Mouse (Mus musculus): Measurements from ENCODE around the gene Thap8. TPM values are rescaled to one million over a fixed set of nuclear protein-coding genes. Genes with fewer than 3 reads are reported as not detected.

Gene Thap8
- polyA plus RNA-seq, 1 experiment = not detected

DNA sequence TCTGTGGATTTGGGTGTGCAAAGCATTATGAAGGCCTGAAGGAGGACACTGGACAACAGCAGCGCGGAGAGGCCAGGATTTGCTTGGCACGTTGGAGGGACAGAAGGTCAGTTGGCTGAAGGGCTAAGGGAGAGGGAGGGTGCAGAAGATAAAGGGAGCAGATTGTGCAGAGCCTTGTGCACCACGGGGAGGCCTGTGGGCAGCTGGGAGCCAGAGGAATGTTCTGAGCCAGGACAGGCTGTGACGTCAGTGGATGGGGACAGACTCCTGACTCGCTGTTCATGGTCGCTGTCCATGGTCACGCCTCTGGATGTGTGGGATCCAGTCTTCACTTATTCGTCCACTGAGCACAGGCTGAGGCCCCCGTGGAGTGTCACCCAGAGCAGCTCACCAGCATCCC is 15.2 kb downstream of the Thap8 start:
- no peaks in the 10 kb centered on the region for H3K9me3 ChIP-seq
- H3K4me1 ChIP-seq = peaks cover 14% of the 10 kb centered on the region; the same call in 1 of the 2 replicates
- H3K36me3 ChIP-seq (replicated peaks; ENCODE audit: low read length) = no peaks in the 10 kb centered on the region
- no peak for TF ChIP-seq GATA1 (IDR thresholded peaks at IDR 0.05; ENCODE audit: borderline replicate concordance, low read length)
- no peak for TF ChIP-seq FLI1 (IDR thresholded peaks at IDR 0.05; ENCODE audit: low read length)
- peaks cover 37% of the 10 kb centered on the region for H3K27me3 ChIP-seq (replicated peaks)
- H3K4me3 ChIP-seq (replicated peaks) = no peak overlapping the region

DNA sequence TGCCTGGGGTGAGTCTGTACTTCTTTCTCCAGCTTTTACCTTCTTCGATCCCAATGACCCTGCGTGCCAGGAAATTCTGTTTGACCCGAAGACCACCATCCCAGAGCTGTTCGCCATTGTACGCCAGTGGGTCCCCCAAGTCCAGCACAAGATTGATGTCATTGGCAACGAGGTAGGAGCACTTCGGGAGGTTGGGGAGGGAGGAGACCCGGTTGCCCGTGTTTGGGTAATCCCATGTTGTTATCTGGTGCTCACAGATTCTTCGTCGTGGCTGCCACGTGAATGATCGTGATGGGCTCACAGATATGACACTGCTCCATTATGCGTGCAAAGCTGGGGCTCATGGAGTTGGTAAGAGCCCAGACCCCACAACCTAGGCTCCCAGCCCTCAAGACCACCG is 16.9 kb downstream of the Thap8 start:
- Histone ChIP-seq H3K27me3 (replicated peaks) (peaks cover 23% of the 10 kb centered on the region), H3K9me3 (no peaks in the 10 kb centered on the region), H3K4me1 (peaks cover 6% of the 10 kb centered on the region; the same call in 1 of the 2 replicates), H3K36me3 (replicated peaks; ENCODE audit: low read length) (no peaks in the 10 kb centered on the region), H3K4me3 (replicated peaks) (no peak overlapping the region)
- TF ChIP-seq FLI1 (IDR thresholded peaks at IDR 0.05; ENCODE audit: low read length) = no peak
- TF ChIP-seq GATA1 (IDR thresholded peaks at IDR 0.05; ENCODE audit: borderline replicate concordance, low read length) = no peak

DNA sequence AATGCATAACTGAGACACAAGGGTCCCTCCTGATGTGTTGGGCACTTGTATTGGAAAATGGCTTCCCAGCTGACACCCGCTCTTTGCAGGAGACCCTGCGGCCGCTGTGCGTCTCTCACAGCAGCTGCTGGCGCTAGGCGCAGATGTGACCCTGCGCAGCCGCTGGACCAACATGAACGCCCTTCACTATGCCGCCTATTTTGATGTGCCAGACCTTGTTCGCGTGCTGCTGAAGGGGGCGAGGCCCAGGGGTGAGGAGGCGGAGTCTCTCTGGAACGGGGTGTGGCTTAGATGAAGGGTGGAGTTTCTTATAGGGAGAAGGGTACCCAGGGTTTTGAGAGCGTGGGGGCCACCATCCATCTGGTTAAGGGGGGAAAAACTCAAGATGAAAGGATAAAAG is 17.4 kb downstream of the Thap8 start:
- no peak overlapping the region for H3K4me3 ChIP-seq (replicated peaks)
- no peak for TF ChIP-seq GATA1 (IDR thresholded peaks at IDR 0.05; ENCODE audit: borderline replicate concordance, low read length)
- TF ChIP-seq FLI1 (IDR thresholded peaks at IDR 0.05; ENCODE audit: low read length) = no peak
- peaks cover 21% of the 10 kb centered on the region for H3K27me3 ChIP-seq (replicated peaks)
- H3K9me3 ChIP-seq = no peaks in the 10 kb centered on the region
- no peaks in the 10 kb centered on the region for H3K36me3 ChIP-seq (replicated peaks; ENCODE audit: low read length)
- peaks cover 6% of the 10 kb centered on the region; the same call in 1 of the 2 replicates for H3K4me1 ChIP-seq

DNA sequence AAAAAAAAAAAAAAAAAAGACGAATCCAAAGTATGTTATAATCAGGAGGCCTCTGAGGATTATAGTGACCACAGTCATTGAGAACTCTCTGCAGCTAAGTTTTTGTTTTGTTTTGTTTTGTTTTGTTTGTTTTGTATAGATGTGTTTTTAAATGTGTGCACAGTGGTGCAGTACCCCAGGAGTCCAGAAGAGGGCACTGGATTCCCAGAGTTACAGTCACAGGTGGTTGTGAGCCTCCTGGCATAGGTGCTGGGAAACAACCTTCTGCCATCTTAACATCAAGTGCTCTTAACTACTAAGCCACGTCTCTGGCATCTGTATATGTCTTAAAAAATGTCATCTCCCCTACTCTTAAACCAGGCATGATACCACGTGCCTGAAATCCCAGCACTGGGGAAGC is 21.0 kb downstream of the Thap8 start:
- H3K4me3 ChIP-seq (replicated peaks) = no peak overlapping the region
- H3K36me3 ChIP-seq (replicated peaks; ENCODE audit: low read length) = no peaks in the 10 kb centered on the region
- peaks cover 6% of the 10 kb centered on the region; the same call in 1 of the 2 replicates for H3K4me1 ChIP-seq
- TF ChIP-seq GATA1 (IDR thresholded peaks at IDR 0.05; ENCODE audit: borderline replicate concordance, low read length) (no peak), FLI1 (IDR thresholded peaks at IDR 0.05; ENCODE audit: low read length) (no peak)
- H3K9me3 ChIP-seq = no peaks in the 10 kb centered on the region
- peaks cover 14% of the 10 kb centered on the region for H3K27me3 ChIP-seq (replicated peaks)

DNA sequence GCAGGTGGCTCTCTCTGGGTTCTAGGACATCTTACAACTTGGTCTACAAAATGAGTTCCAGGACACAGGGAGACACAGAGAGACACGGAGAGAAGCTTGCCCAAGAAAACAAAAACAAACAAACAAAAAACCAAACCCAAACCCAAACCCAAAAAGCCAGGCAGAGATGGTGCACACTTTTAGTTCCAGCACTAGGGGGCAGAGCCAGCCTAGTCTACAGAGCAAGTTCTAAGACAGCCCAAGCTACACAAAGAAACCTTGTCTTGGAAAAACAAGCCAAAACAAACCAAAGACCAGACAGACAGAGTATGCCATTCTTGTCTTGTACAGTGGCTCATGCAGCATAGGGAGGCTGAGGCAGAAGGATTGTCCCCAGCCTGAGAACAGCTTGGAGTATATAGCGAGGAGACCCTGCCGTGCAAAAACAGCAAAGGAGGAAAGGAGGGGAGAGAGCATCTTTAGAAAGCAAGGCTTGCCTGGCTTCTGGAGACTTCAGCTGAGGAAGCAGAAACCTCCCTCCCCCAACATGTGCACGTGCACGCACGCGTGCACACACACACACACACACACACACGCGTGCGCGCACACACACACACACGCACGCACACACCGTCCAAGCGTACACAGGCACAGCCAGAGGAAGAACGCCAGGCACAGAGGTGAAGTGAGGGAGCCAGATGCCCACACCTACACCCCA is 26.3 kb downstream of the Thap8 start:
- TF ChIP-seq FLI1 (IDR thresholded peaks at IDR 0.05; ENCODE audit: low read length) = no peak
- no peak for TF ChIP-seq GATA1 (IDR thresholded peaks at IDR 0.05; ENCODE audit: borderline replicate concordance, low read length)
- Histone ChIP-seq H3K4me3 (replicated peaks) (peak overlapping the region; percentile 4), H3K9me3 (no peaks in the 10 kb centered on the region), H3K27me3 (replicated peaks) (peaks cover 10% of the 10 kb centered on the region), H3K36me3 (replicated peaks; ENCODE audit: low read length) (peaks cover 13% of the 10 kb centered on the region), H3K4me1 (peaks cover 32% of the 10 kb centered on the region)

DNA sequence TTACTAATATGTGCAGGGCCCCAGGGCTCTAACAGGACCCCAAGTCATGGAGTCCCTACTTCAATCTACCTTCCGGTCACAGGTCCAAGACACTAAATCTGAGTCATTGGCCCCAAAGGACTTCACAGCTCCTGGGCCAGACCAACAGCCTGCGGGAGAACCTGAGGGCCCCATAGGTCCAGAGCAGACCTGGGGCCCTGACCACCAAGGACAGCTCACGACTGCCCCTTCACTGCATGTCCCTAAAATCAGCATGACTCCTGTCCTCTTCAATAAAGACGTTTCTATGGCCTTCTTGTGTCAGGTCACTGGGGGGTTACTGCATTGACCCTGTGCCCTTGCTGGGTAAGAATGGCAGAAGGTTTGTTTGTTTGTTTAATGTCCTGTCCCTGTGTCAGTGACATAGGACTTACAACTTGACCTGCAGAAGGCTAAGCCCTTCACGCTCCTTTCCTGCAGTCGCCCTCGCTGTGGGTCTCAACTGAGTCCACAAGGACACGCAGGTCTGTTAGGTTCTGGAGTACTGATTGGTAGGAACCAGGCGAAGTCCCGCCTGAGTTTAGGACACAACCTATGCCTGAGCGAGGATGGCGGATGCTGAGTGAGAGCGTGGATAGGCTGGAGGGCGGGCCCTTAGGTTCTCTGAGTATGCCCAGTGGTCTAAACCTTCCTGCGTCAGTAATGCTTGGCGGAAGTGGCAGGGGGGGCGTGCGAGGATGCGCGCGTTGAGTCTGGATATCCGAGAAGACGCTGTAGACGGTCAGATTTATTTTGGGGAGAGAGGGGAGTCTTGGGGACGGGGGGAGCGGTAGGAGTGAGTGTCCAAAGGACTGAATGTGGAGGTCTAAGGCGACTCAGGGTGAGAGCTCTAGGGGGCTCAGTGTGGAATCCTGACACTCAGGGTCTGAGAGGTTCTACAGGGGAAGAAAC is 28.4 kb downstream of the Thap8 start, which contains the start of gene Alkbh6:
Gene Alkbh6 (plus strand): TSS at position 642 of the 930 bp plus-strand sequence.
- Histone ChIP-seq H3K36me3 (replicated peaks; ENCODE audit: low read length) (peaks cover 34% of the 10 kb centered on the region), H3K27me3 (replicated peaks) (peaks cover 5% of the 10 kb centered on the region), H3K9me3 (no peaks in the 10 kb centered on the region), H3K4me1 (peaks cover 32% of the 10 kb centered on the region), H3K4me3 (replicated peaks) (peak within 1 kb of the TSS; percentile 93)
- TF ChIP-seq FLI1 (IDR thresholded peaks at IDR 0.05; ENCODE audit: low read length) = no peak
- no peak for TF ChIP-seq GATA1 (IDR thresholded peaks at IDR 0.05; ENCODE audit: borderline replicate concordance, low read length)

DNA sequence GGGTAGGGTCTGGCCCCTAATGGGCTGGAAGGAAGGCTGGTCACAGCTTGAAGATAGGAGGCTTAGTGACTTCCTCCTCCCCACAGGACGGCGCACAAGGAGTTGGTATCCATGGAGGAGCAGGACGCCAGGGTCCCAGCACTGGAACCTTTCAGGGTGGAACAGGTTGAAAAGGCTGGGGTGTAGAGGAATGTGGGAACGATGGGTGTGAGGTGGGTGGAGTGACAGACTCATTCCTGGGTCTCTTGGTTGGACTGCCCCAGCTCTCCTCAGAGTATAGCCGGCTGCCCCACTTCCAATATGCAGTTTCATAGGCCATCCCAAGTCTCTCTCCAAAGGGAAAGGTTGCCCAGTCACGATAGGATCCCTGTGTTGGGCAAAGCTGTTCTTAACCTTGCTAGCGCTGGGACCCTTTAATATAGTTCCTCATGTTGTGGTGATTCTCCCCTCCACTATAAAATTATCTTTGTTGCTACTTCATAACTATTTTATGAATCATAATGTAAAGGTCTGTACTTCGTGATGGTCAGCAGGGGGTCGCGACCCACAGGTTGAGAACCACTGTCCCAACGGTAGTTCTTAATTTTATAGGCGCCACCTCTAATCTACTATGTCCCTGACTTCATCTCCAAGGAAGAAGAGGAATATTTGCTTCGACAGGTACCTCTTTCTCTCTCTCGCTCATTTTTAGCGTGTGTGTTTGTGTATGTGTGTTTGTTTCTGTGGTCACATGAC is 29.7 kb downstream of the Thap8 start:
- no peak for TF ChIP-seq FLI1 (IDR thresholded peaks at IDR 0.05; ENCODE audit: low read length)
- TF ChIP-seq GATA1 (IDR thresholded peaks at IDR 0.05; ENCODE audit: borderline replicate concordance, low read length) = no peak
- Histone ChIP-seq H3K4me1 (peaks cover 34% of the 10 kb centered on the region), H3K9me3 (no peaks in the 10 kb centered on the region), H3K4me3 (replicated peaks) (peak overlapping the region; percentile 93), H3K36me3 (replicated peaks; ENCODE audit: low read length) (peaks cover 40% of the 10 kb centered on the region), H3K27me3 (replicated peaks) (no peaks in the 10 kb centered on the region)

DNA sequence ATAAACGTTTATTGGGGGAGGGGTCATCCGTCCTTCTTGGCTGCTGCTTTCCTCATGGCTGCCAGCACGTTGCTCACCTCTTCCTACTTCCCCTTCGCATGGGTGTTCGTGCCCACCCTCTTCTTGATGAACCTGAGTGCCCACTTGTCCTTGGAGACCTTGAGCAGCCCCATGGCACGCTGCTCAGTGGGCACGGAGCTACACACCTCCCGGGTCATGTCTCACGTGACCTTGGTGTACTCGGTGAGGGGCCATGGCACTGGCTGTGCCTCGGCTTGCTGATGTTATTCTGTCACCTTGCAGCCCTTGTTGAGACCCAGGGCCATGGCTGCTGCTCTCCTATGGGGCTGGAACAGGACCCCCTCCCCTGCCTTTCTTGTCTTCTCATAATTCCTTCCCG is 30.2 kb downstream of the Thap8 start:
- no peaks in the 10 kb centered on the region for H3K27me3 ChIP-seq (replicated peaks)
- no peak for TF ChIP-seq GATA1 (IDR thresholded peaks at IDR 0.05; ENCODE audit: borderline replicate concordance, low read length)
- TF ChIP-seq FLI1 (IDR thresholded peaks at IDR 0.05; ENCODE audit: low read length) = no peak
- peak overlapping the region; percentile 46 for H3K4me3 ChIP-seq (replicated peaks)
- H3K4me1 ChIP-seq = peaks cover 39% of the 10 kb centered on the region
- no peaks in the 10 kb centered on the region for H3K9me3 ChIP-seq
- H3K36me3 ChIP-seq (replicated peaks; ENCODE audit: low read length) = peaks cover 40% of the 10 kb centered on the region

DNA sequence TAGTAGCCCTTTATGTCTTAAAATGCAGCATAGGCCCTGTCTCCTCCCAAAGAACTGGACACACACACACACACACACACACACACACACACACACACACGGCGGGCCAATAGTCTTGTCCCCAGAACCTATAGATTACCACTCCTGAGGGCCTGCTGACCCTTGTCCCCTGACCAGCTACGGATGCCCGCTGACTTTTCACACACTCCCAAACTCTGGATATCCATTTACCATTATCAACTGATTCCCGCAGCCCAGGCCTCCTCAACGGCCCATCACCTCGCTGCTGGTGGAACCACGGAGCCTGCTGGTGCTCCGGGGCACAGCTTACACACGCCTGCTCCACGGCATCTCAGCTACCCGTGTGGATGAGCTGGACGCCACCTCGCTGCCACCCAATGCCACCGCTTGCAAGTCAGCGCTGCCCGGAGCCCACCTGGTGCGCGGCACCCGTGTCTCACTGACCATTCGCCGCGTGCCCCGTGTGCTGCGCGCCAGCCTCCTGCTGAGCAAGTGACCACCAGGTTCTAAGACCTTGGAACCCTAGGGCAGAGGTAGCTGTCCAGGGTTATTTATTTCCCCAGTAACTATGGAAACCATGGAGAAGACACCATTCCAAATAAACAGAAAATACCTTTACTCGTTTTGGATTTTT is 33.9 kb downstream of the Thap8 start:
- TF ChIP-seq GATA1 (IDR thresholded peaks at IDR 0.05; ENCODE audit: borderline replicate concordance, low read length) = no peak
- TF ChIP-seq FLI1 (IDR thresholded peaks at IDR 0.05; ENCODE audit: low read length) = no peak
- Histone ChIP-seq H3K9me3 (no peaks in the 10 kb centered on the region), H3K27me3 (replicated peaks) (no peaks in the 10 kb centered on the region), H3K36me3 (replicated peaks; ENCODE audit: low read length) (peaks cover 42% of the 10 kb centered on the region), H3K4me3 (replicated peaks) (no peak overlapping the region), H3K4me1 (peaks cover 40% of the 10 kb centered on the region)
